Mouse (Mus musculus) megakaryocyte, embryonic 14.5 days (primary cell): ENCODE data around the gene Gpha2.

Experiments
- FLI1 ChIP-seq: IDR thresholded peaks from 2 replicates; pipeline ENCODE4 v1.6.1; 2012; ENCODE audit warnings: low read length, inconsistent platforms, mixed read lengths
- GATA1 ChIP-seq: IDR thresholded peaks from 3 replicates; pipeline ENCODE4 v1.6.1; 2012; ENCODE audit warnings: mixed read lengths, low read length, inconsistent platforms, borderline replicate concordance

- no peak for TF ChIP-seq GATA1
- no peak for TF ChIP-seq FLI1
Measured at GRCm38 (mm10) chr19:6269798-6270475, 43.8 kb downstream of the Gpha2 start.
